Mouse (Mus musculus) left cerebral cortex, adult 8-10 months (tissue): Measurements from ENCODE around the gene Rpl37. TPM values are rescaled to one million over a fixed set of nuclear protein-coding genes. Genes with fewer than 3 reads are reported as not detected.
"Not testable (repeated sequence)": the region's sequence is repeated elsewhere in the genome, so short reads cannot be mapped to it uniquely, and the experiment has no call there.

Experiments used
- DNase-seq, 2 experiments: peaks; one replicate each; pipeline ENCODE4 v3.0.0; 2022; ENCODE audit warnings: low spot score in 2 of 2
- total RNA-seq, 4 experiments: library from RNA; stranded (reverse); gene quantifications; 2 replicates each; pipeline ENCODE4 v1.2.4; 2022

Rpl37 gene
- total RNA-seq, 4 experiments from 2014 or later = 292 to 338 (median 307) TPM

DNA sequence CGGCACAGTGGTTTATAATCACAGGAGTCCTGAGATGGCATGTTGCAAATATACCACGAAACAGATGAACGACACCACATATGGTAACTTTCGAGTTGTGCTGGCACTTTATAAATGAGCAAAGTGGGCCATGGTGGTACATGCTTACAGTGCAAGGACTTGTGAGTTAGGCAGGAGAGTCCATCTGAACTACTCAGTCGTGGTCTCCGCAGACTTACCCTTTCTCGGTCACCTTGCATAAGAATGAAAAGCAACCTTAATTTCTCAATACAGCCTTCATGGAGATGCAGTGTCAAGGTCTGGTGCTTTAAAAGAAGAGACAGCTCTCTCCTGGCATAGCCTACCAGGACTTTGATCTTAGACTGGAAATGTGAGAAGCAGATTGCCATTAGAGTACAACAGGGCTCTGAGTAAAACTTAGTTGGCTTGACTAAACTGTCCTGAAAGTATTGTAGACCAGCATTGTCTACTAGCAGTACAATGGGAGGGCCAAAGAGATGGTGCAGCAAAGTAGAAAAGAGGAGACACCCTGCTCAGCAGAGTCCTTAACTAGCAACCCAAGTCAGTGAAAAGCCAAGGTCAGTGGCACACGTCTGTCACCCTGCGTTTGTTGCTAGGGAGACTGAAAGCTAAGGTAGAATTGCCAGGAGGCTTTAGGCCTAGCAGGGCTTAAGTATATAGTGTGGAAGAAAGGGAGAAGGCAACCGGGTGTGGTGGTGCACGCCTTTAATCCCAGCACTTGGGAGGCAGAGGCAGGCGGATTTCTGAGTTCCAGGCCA, 5.3 kb downstream of the Rpl37 start:
- no peak for DNase-seq

DNA sequence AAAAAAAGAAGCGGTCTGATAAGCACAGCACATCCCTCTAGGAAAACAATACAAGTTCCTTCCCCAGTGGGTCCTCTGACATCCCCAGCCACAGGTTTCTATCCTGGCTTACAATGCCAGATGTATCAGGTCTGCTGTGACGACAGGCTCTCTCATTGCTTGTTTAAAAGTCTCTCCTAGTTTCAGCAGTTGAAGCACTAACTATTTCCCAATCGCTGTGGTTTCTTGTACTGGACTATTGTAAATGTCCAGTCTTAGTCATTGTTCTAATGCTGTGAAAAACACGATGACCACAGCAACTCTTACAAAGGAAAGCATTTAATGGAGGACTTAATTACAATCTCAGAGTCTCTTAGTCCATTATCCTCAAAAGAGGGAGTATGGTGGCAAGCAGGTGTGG, 10.0 kb downstream of the Rpl37 start:
- no peak for DNase-seq

DNA sequence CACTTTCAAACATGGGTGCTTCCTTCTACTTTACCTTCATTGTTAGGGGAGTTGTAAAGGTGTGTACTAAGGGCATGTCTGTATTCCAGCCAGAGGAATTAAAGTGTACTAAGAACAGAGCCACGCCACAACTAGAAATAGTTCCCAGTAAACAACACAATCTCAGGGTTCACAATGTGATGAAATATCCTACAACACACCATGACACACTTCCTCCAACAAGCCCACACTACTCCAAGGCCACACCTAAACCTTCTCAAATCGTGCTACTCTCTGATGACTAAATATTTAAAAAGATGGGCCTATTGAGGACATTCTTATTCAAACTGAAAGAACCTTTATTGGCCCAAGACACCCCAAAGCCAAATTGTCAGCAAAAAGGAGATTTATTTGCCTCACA, 11.0 kb downstream of the Rpl37 start:
- no peak for DNase-seq

DNA sequence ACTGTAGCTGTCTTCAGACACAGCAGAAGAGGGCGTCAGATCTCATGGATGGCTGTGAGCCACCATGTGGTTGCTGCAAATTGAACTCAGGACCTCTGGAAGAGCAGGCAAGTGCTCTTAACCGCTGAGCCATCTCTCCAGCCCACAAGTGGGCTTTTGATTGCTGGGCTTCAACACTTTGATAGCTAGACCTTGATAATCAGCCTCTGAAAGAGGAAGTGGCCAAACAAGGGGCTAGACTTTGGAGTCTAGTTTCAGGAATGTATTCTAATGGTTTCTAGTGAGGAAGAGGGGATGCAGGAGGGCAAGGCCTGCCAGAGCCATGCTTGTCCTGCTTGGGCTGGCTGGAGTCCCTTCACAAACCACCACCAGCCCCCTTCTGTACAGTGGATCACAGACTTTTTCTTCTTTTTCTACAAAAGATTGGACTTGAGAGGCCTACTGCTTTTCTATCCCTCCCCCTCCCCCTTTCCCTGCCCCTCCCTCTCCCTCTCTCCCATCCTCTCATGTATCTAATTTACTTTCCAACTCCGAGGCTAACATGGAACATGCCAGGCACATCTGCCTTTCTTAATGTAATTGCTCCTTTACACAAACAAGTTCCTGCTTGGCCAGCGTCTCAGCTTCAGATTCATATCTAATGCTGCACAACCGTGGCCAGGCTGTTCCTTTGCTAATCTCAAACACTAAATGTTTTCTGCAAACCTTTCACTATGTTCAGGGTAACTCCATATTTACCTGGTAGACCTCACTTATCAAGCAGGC, 11.9 kb downstream of the Rpl37 start:
- DNase-seq = no peak

DNA sequence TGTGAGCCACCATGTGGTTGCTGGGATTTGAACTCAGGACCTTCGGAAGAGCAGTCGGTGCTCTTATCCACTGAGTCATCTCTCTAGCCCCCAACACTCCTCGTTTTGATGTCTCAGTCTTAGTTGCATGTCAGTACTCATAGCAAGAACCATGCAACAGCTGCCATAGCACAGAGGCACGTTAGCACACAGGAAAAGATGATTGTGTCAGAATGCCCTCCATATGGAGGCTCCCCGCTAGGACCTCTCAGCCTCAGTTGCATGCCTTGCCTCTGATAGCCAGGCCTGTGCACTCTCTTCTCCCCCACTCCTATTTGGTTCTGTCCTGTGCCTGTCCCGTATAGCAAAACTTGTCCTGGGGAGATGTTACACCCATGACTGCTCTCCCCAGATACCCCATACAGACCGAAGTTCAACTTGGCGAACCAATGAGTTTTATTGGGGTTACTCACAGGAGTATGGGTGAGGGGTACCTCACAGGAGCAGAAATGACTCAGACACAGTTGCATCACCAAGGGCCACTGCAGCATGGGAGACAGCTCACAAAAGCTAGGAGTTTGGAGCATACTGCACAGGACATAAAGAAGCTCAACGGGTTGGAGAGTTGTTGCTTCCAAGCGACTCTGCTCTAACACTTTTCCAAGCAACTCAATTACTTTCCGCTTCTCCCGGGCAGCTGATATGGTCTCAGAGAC, 12.8 kb downstream of the Rpl37 start:
- DNase-seq = no peak

DNA sequence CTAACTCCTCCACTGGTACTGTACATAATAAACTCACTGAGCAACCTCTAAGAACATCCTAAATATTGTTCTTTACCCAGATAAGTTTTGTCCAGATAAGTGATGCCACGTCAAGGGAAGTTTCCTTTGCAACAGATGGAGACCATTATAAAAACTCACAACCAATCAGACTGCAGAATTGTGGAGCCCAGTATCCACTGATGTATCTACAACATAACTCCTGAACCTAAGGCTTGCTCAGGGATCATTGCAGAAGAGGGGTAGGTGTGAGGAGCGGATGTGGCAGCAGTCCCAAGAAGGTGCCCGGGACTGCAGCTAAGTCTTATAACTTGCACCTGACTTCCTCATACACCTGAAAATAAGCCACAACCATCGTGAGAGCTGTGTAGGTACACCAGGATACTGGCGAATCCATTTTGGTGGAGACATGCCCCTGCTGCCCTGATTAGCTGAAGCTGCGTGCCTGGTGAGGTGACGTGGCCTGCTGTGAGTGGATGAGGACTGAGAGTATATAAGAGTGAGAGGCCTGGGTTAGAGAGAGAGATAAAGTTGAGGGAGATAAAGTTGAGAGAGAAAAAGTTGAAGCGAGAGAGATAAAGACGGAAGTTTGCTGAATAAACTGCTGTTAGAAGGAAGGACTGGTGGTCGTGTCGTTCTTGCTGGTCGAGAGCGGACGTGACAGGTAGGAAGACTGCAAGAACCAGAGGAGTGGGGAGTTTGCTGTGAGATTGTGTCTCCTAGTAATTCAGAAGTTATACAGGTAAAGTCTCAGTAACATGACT, 14.6 kb downstream of the Rpl37 start:
- DNase-seq = not testable (repeated sequence)

DNA sequence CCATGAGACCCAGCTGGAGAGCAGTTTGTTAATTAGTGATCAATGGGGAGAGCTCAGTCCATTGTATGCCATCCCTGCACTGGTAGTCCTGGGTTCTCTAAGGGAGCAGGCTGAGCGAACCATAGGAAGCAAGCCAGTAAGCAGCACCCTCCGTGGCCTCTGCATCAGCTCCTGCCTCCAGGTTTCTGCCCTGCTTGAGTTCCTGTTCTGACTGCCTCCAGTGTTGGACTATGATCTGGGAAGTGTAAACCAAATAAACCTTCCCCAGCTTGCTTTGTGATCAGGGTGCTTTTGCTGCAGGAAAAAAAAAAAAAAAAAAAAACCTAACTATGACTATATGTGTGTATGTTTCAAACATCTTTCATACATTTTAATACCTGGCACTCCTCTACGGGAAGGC, 16.9 kb downstream of the Rpl37 start:
- no peak for DNase-seq

DNA sequence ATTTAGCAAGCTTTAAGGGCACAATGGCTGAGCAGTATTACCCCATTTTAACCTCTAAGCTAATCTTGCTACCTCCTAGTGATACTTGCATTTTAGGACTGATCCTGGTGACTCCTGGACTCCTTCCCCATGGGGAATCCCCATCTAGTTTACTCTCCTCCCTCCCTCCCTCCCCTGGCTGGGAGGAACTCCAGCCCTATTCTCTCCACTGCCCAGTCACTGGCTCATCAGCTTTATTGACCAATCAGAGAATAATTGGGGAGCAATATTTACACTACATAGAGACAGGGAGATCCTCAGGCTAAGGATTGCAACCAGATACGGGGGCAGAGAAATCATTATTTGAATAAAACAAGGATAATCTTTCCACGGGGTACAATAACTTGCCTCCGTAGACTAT, 17.7 kb downstream of the Rpl37 start:
- DNase-seq = no peak

DNA sequence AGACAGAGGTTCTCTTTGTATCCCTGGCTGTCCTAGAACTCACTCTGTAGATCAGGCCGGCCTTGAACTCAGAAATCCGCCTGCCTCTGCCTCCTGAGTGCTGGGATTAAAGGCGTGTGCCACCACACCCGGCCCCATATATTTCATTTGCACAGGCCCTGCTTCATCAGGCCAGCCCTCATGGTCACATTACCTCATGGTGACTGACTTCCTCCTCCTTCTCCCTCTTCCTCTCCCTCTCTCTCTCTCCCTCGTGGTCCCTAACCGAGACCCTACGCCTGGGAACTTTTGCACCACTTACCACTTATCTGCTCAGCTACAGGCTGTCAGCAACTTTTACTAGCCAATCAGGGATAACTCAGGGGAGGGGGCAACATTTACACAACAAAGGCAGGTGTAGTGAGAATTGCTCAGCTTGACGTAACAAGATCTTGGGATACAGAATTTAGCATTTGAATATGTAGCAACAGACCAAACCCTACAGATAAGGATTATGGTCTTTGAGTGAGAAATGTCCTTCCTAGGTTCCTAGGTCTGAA, 18.6 kb downstream of the Rpl37 start:
- DNase-seq = no peak

DNA sequence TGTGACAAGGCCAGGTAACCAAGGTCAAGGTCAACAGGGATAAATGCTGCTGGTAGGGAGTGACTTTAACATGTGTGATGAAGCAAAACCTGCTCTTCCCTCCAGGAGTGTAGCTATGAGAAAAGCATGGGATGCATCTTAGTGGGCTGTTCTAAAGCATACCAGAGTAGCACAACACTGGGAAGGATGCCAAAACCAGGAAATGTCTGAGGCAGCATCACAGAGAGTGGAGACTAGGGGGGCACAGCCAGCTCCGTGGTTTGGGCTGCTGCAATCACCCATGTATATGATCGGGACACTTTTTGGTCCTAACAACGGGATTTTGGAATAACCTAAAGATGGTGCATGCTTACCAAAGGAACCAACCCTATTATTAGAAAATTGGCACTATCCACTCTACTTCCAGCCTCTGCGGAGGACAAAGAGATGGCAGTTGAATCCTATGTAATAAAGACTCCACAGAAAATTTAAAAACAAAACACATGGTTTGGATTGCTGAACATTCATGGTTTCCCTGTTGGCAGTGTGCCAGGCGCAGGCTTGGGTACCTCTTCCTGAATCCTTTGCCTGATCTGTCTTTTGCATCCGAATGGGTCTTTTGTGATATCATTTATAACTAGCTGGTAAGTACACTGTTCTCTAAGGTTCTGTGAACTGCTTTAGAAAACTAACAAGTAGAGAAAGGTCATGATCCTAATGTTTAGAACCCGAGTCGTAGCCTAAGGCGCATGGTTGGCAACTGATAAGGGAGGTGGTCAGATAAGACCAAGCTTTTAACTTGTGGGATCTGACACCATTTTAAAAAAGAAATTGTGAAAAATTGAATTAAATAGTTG, 21.8 kb downstream of the Rpl37 start:
- DNase-seq = no peak

DNA sequence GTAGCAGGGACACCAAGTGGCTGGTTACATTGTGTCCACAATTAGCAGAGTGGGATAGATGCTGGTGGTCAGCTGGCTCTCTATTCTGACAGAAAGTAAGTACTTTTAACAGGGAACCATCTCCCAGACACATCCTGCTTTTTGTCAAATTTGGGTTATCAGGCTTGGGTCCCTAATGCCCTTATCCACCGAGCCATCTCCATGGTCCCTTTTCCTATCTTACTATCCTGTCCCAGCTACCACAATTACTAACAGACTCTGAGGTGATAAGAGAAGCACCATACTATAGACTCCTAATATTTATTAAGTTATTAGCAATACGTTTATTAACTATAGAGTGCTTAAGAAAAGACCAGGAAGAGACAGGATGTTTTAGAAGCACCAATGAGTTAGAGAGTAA, 22.9 kb downstream of the Rpl37 start:
- no peak for DNase-seq

DNA sequence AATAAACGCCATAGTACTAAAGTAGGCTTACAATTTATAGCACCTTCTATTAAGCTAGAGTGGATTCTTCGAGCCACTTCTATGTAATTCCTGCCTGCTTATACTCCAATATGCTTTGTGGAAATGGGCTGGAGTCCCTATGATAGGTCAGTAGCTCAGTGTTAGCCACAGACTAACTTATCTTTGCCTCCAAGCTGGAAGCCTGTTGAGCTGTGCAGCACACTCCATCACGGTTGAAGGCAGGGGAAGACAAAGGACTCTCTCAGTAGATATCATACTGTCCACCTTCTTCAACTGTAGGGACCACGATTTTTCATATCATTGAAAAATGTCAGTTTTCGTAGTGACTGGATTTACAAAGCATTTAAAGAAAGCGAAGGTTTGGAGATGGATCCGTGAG, 23.4 kb downstream of the Rpl37 start:
- DNase-seq = no peak

DNA sequence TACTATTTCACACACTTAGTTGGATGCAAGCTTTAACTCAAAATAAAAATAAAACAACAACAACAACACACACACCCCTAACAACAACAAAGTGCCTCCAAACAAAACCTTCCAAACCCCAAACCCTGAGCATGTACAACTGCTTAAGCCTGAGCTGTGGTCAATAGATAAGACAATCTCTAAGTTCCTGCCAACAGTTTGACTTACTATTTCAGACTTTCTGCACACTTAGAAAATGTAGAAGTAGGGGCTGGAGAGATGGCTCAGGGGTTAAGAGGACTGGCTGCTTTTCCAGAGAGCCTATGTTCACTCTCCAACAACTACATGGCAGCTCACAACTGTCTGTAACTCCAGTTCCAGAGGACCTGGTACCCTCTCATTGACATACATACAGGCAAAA, 23.9 kb downstream of the Rpl37 start:
- DNase-seq = no peak

DNA sequence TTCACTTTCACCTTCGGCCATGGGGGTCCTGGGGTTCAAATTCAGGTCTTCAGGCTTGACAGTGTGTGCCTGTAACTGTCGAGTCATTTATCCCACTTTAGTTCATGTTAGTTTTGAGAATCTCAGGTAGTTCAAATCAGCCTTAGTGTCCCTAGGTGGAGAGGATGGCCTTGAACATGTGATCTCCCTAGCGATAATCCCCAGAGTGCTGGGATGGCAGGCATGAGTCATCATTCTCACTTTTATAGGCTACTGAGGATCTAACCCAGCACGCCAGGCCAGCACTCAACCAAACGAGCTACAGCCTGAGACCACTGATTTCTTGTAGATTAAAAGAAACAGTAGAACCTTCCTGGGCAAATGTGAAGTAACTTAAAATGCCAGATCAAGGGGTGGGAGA, 25.6 kb downstream of the Rpl37 start:
- no peak for DNase-seq

DNA sequence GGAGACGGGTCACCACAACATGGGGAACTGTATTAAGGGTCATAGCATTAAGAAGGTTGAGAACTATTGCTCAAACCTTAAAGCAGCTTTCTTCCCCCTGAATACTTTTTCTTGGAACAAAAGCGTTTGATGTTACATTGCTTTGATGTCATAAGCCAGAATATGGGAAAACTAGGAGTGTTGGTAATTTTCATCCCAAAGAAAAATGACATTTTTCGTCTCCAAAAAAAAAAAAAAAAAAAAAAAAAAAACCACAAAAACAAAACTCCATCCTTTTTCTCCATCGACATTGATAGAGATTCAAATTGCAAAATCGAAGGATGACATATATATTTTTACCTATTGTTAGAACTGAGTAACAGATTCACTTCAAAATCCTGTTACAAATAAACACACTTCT, 26.3 kb downstream of the Rpl37 start:
- no peak for DNase-seq

DNA sequence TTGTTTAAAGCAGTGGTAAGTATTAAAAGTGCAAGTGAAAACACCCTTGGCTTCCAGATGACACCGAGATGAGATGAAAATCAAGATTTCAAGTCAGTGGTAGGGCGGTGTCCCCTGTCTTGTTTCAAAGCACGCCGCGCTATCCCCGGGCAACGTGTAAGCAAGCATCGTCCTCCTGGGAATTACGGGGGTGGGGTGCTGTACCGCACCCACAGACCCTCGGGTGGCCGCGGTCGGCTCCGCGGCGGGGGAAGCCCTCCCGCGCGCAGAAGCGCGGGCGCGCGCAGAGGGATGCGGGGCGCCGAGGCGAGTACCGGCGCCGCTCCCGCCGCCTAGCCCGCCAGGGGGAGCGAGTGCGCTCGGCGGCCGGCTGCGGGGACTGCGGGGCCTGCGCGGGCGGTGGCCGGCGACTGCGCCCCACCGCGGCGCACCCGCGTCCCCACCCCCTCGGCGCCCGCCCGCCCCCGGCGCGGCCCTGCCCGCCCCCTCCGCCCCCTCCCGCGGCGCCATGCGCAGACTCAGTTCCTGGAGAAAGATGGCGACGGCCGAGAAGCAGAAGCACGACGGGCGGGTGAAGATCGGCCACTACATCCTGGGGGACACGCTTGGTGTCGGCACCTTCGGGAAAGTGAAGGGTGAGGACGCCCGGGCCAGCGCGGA, 27.0 kb downstream of the Rpl37 start, which contains the start of gene Prkaa1:
Gene Prkaa1, plus strand, starts transcription at position 501 of the 660 bp plus-strand sequence.
- DNase-seq = peak; percentile 43

DNA sequence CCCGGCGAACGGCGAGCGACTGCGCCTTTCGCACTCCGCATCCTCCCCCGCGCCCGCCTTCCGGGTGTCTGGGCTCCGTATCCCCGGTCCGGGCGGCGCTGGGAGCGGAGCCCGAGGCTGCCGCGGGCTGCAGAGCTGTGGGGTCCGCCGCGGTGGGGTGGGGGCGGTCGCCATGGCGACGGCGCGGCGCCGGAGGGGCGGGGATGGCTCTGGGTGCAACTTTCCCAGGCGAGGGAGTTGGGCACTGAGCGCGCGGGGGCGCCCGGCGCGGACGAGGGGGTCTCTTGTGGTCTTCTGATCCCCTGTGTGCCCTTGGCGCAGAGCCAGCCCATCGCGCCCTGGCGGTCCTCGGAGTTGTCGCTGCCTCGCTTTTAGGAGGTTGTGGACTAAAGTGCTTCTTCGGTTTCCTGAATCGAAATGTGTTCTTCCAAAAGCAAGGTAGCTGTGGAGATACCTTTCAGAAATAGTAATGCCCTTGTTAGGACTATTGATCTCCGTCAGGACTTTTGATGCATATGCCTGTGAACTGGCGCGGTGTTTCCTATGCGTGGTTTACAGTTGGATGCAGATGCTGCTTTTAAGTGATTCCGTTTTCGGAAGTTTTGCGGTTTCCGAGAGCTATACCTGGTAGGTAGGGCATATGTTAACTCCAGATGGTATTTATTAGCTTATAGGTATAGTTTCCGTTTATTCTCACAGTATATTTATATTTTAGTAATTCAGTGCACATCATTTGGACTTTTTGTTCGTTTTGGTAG, 27.8 kb downstream of the Rpl37 start:
- DNase-seq = peak; percentile 40 to 56

DNA sequence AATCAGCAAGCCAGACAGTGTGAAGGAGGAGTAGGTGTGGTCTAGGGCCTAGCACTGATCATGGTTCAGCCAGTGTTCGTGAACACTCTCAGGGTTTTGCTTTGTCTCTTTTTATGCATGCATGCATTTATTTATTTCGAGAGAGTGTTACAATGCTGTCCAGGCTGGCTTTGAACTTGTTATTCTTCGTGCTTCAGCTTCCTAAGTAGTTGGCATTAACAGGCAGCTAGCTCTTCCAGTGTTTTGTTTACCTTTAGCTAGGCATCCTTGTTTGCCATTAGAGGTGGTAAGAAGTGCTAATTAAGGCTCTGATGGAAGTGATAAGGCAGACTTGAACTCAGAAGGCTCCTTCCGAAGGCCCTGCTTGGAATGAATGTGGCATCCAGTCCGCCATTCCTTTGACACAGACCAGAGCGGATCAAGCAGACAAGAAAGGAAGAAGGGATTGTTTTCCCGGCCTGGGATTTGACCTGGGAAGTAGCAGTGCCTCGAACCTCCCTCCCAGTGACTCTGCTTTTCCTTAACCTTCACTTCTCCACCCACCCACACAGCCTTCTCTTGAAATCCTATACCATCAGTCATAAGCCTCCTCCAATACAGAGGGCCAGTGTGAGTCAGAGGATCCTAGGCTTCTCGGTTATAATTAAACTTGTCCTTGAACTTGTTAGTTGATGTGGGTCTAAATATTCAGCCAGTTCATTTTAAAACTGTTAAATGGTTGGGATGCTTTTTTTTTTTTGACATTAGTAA, 28.9 kb downstream of the Rpl37 start:
- no peak for DNase-seq
